Mouse (Mus musculus): ENCODE data around the gene Phf21a.
A peak's percentile ranks its signal among the peaks of the same experiment; 100 is the strongest.

Phf21a gene

GRCm38 (mm10) chr2:92367383-92368029 lies 274.6 kb downstream of the Phf21a start:
- no peak for DNase-seq

- DNase-seq: peak; percentile 48
Measured at GRCm38 (mm10) chr2:92370375-92370774, 277.5 kb downstream of the Phf21a start.

- DNase-seq: peak; percentile 82
Measured at GRCm38 (mm10) chr2:92370821-92371805, 278.2 kb downstream of the Phf21a start.

- peak; percentile 76 for DNase-seq
Measured at GRCm38 (mm10) chr2:92371971-92372690, 279.2 kb downstream of the Phf21a start.

- DNase-seq: no peak
Measured at GRCm38 (mm10) chr2:92372767-92373436, 280.0 kb downstream of the Phf21a start.

GRCm38 (mm10) chr2:92373437-92373813 lies 280.5 kb downstream of the Phf21a start:
- no peak for DNase-seq

- peak; percentile 64 for DNase-seq
Measured at GRCm38 (mm10) chr2:92374514-92374913, 281.6 kb downstream of the Phf21a start, which contains the start of the genes Pex16 and Large2. TSS of gene Pex16 (plus strand) at chr2:92374676. TSS of gene Large2 (minus strand) at chr2:92374869.

GRCm38 (mm10) chr2:92375099-92375623 lies 282.2 kb downstream of the Phf21a start:
- DNase-seq: peak; percentile 95

GRCm38 (mm10) chr2:92375788-92376187 lies 282.9 kb downstream of the Phf21a start:
- DNase-seq: no peak

GRCm38 (mm10) chr2:92376300-92376699 lies 283.4 kb downstream of the Phf21a start:
- DNase-seq: no peak

- DNase-seq: no peak
Measured at GRCm38 (mm10) chr2:92377320-92377719, 284.4 kb downstream of the Phf21a start.

GRCm38 (mm10) chr2:92379783-92380494 lies 287.0 kb downstream of the Phf21a start:
- no peak for DNase-seq

GRCm38 (mm10) chr2:92380495-92381050 lies 287.7 kb downstream of the Phf21a start:
- no peak for DNase-seq

GRCm38 (mm10) chr2:92381161-92381560 lies 288.2 kb downstream of the Phf21a start:
- DNase-seq: no peak

GRCm38 (mm10) chr2:92381901-92382588 lies 289.1 kb downstream of the Phf21a start, which contains the start of gene 1700029I15Rik:
TSS of gene 1700029I15Rik (plus strand) at chr2:92382538.
- no peak for DNase-seq

- DNase-seq: no peak
Measured at GRCm38 (mm10) chr2:92382759-92383158, 289.8 kb downstream of the Phf21a start.

- DNase-seq: no peak
Measured at GRCm38 (mm10) chr2:92384101-92384500, 291.2 kb downstream of the Phf21a start.

- no peak for DNase-seq
Measured at GRCm38 (mm10) chr2:92385113-92386051, 292.5 kb downstream of the Phf21a start.
